Mouse (Mus musculus) left cerebral cortex, postnatal 10 days (tissue): ENCODE data around the gene Mtcl1. TPM values are rescaled to one million over a fixed set of nuclear protein-coding genes. Genes with fewer than 3 reads are reported as not detected.

Experiments
- DNase-seq, 2 experiments: peaks; one replicate each; pipeline ENCODE4 v3.0.0; 2021 to 2022; ENCODE audit warnings: low spot score in 2 of 2, mixed read lengths in 1 of 2; ENCODE audit errors: extremely low spot score in 1 of 2
- intact Hi-C: fragments of 180-260 bp; cut with DNase I; formaldehyde crosslinking; loops from one replicate; pipeline ENCODE4 v1.15.1; 2025
- total RNA-seq, 2 experiments: library from RNA; stranded (reverse); gene quantifications; 2 replicates each; pipeline ENCODE4 v1.2.3; 2021

The Mtcl1 gene
- total RNA-seq, 2 experiments from 2014 or later, result 65.9 to 67.3 TPM

GRCm38 (mm10) chr17:66416436-66416835 lies 33.1 kb downstream of the Mtcl1 start:
- DNase-seq, result no peak
- intact Hi-C loops, result no loop called here

- intact Hi-C loops, result no loop called here
- DNase-seq, result no peak
Measured at GRCm38 (mm10) chr17:66414331-66414730, 35.2 kb downstream of the Mtcl1 start.

GRCm38 (mm10) chr17:66412155-66412970 lies 37.2 kb downstream of the Mtcl1 start:
- no peak for DNase-seq
- intact Hi-C loops, result no loop called here

- no peak for DNase-seq
- intact Hi-C loops, result no loop called here
Measured at GRCm38 (mm10) chr17:66410884-66411426, 38.6 kb downstream of the Mtcl1 start.

- DNase-seq, result no peak
- intact Hi-C loops, result no loop called here
Measured at GRCm38 (mm10) chr17:66409070-66409605, 40.4 kb downstream of the Mtcl1 start.

- no peak for DNase-seq
- intact Hi-C loops, result no loop called here
Measured at GRCm38 (mm10) chr17:66408400-66408799, 41.1 kb downstream of the Mtcl1 start.

- intact Hi-C loops, result no loop called here
- DNase-seq, result no peak
Measured at GRCm38 (mm10) chr17:66407833-66408232, 41.7 kb downstream of the Mtcl1 start.

GRCm38 (mm10) chr17:66405601-66406000 lies 43.9 kb downstream of the Mtcl1 start:
- intact Hi-C loops, result no loop called here
- DNase-seq, result no peak

- peak; percentile 27 to 86 for DNase-seq
- intact Hi-C loops, result no loop called here
Measured at GRCm38 (mm10) chr17:66404883-66405590, 44.5 kb downstream of the Mtcl1 start.

- intact Hi-C loops, result no loop called here
- no peak for DNase-seq
Measured at GRCm38 (mm10) chr17:66402791-66403470, 46.6 kb downstream of the Mtcl1 start.

GRCm38 (mm10) chr17:66401596-66402265 lies 47.8 kb downstream of the Mtcl1 start:
- DNase-seq, result no peak
- intact Hi-C loops, result no loop called here

GRCm38 (mm10) chr17:66399780-66400179 lies 49.8 kb downstream of the Mtcl1 start:
- intact Hi-C loops, result no loop called here
- DNase-seq, result no peak

- no peak for DNase-seq
- intact Hi-C loops, result no loop called here
Measured at GRCm38 (mm10) chr17:66394571-66394970, 55.0 kb downstream of the Mtcl1 start.

- intact Hi-C loops, result no loop called here
- no peak for DNase-seq
Measured at GRCm38 (mm10) chr17:66388307-66388706, 61.2 kb downstream of the Mtcl1 start.

GRCm38 (mm10) chr17:66381338-66381737 lies 68.2 kb downstream of the Mtcl1 start:
- no peak for DNase-seq
- intact Hi-C loops, result no loop called here

GRCm38 (mm10) chr17:66379900-66380857 lies 69.4 kb downstream of the Mtcl1 start:
- intact Hi-C loops, result no loop called here
- no peak for DNase-seq

- intact Hi-C loops, result no loop called here
- DNase-seq, result no peak
Measured at GRCm38 (mm10) chr17:66379308-66379707, 70.2 kb downstream of the Mtcl1 start.

GRCm38 (mm10) chr17:66378127-66378526 lies 71.4 kb downstream of the Mtcl1 start:
- DNase-seq, result no peak
- intact Hi-C loops, result no loop called here
